Mouse (Mus musculus) kidney, embryonic 16.5 days (tissue): Measurements from ENCODE around the gene Mcf2. TPM values are rescaled to one million over a fixed set of nuclear protein-coding genes. Genes with fewer than 3 reads are reported as not detected.

Experiments used
- ATAC-seq: fragments of 200-750 bp; cut with Nextera tagmentation; 2 replicates; pipeline ENCODE4 v1.8.0; 2017; ENCODE audit warnings: moderate TSS enrichment; ENCODE audit not compliant: low FRiP score, low TSS enrichment
- H3K27ac ChIP-seq: fragments of 300-500 bp; sonication (generic); 2 replicates; pipeline ENCODE4 v1.5.1; 2014; ENCODE audit warnings: low read length
- H3K27me3 ChIP-seq: fragments of 300-500 bp; sonication (generic); 2 replicates; pipeline ENCODE4 v1.6.1; 2014; ENCODE audit warnings: low read length, control low read depth, mixed read lengths; ENCODE audit not compliant: insufficient read depth
- H3K36me3 ChIP-seq: fragments of 300-500 bp; sonication (generic); 2 replicates; pipeline ENCODE4 v1.6.1; 2014; ENCODE audit warnings: low read length, control low read depth, mixed read lengths; ENCODE audit not compliant: insufficient read depth
- H3K4me1 ChIP-seq: fragments of 300-500 bp; sonication (generic); 2 replicates; pipeline ENCODE4 v1.6.1; 2014; ENCODE audit warnings: low read length, control low read depth, mixed read lengths; ENCODE audit not compliant: insufficient read depth
- H3K4me2 ChIP-seq: fragments of 300-500 bp; sonication (generic); replicated peaks from 2 replicates; pipeline ENCODE4 v1.6.1; 2014; ENCODE audit warnings: low read depth, low read length
- H3K4me3 ChIP-seq: fragments of 300-500 bp; sonication (generic); 2 replicates; pipeline ENCODE4 v1.5.1; 2014; ENCODE audit warnings: mild to moderate bottlenecking, low read length
- H3K9ac ChIP-seq: fragments of 300-500 bp; sonication (generic); replicated peaks from 2 replicates; pipeline ENCODE4 v1.6.1; 2014; ENCODE audit warnings: low read length
- H3K9me3 ChIP-seq: fragments of 300-500 bp; sonication (generic); 2 replicates; pipeline ENCODE4 v1.6.1; 2016; ENCODE audit warnings: low read length, control low read depth
- WGBS: fragments of 180-500 bp; shearing (Covaris S2); extraction: QIAGEN DNeasy Blood & Tissue Kit; methylation state at CpG from one replicate; pipeline ENCODE4 v1.1.7; 2014; 5-methylcytosine and 5-hydroxymethylcytosine counted together
- polyA plus RNA-seq: library from polyadenylated mRNA; unstranded; fragments of >200 nt; fragmentation: Nextera tagmentation; extraction: Ambion mirVana; gene quantifications from 2 replicates; pipeline ENCODE4 v1.2.1, GENCODE M21; 2015

Mcf2 gene
- polyA plus RNA-seq, result 1.3 and 1.5 TPM in 2 replicates

DNA sequence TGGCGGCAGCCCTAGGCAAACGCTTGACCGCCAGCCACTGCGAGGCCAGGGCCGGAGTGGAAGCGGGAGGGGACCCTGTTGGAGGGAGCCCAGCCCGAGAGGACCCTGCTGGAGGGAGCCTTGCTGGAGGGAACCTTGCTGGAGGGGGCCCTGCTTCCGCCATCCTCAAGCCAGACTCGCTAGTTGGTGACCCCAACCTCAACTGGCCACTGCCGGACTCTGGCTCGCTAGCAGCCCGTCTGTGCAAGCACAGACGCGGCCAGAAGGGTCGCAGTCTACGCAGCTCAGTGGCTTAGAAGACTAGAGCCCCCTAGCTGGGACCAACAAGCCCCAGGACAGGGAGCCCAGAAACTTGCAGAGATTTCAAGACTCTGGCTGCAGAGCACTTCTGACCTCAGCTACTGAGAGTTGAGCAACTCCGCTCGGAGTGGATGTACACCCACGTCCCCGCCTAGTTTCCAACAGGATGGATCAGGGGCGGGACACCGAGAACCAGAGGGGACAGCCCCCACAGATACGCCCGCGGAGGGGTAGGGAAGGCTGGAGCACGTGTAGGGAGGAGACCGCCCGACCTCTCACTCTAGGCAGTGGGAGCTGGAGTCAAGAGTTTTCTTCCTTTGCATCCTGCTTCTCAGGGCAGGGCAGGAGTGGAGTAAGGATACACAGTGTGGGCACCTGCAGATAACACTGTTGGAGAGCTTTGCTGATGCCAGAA lies at the start of gene Mcf2:
Gene Mcf2, minus strand, starts transcription at position 346 of the 715 bp plus-strand sequence.
- peak within 1 kb of the TSS; percentile 16; the same call in 1 of the 2 replicates for H3K9ac ChIP-seq
- 25% methylated on average over 28 of the region's 28 CpGs for WGBS
- H3K4me3 ChIP-seq, result peak within 1 kb of the TSS; percentile 38
- no peaks in the 10 kb centered on the region for H3K4me1 ChIP-seq
- no peak within 1 kb of the TSS for H3K27ac ChIP-seq
- H3K36me3 ChIP-seq, result no peaks in the 10 kb centered on the region
- peak; percentile 82 for ATAC-seq
- H3K4me2 ChIP-seq, result peak within 1 kb of the TSS; percentile 65
- no peaks in the 10 kb centered on the region for H3K9me3 ChIP-seq
- H3K27me3 ChIP-seq, result peaks cover 15% of the 10 kb centered on the region

DNA sequence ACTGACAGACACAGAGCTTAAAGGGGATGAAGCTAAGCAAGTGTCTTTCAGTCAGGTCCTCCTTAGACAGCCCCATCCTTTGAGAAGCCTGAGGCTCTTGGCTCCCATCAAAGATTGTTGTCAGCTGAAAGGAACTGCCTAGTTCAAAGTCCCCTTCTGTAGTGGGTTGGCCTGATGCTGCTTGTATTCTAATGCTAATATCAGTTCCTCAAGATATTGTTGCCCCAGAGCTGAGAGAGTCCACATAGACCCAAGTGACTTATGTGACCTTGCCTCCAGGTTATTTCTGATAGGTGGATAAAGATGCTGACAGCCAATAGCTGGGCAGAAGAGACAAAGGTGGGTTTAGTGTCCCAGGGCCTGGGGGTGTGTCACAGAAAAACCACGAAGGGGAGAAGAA lies 8.8 kb upstream of the Mcf2 start:
- no peak for ATAC-seq
- 32% methylated on average over 1 of the region's 1 CpGs for WGBS

GRCm38 (mm10) chrX:60182611-60183010 lies 3.7 kb upstream of the Mcf2 start:
- Histone ChIP-seq H3K9ac (no peak overlapping the region), H3K4me2 (no peak overlapping the region), H3K9me3 (no peaks in the 10 kb centered on the region), H3K36me3 (no peaks in the 10 kb centered on the region), H3K4me3 (no peak overlapping the region), H3K4me1 (no peaks in the 10 kb centered on the region), H3K27me3 (peaks cover 9% of the 10 kb centered on the region), H3K27ac (no peak overlapping the region)
- WGBS, result 67% methylated on average over 3 of the region's 3 CpGs
- ATAC-seq, result no peak

More for the DNA sequence above, 8.8 kb upstream of the Mcf2 start:
- H3K4me2 ChIP-seq, result no peak overlapping the region
- no peak overlapping the region for H3K4me3 ChIP-seq
- no peaks in the 10 kb centered on the region for H3K27me3 ChIP-seq
- no peak overlapping the region for H3K27ac ChIP-seq
- no peaks in the 10 kb centered on the region for H3K9me3 ChIP-seq
- no peaks in the 10 kb centered on the region for H3K4me1 ChIP-seq
- no peak overlapping the region for H3K9ac ChIP-seq
- H3K36me3 ChIP-seq, result no peaks in the 10 kb centered on the region

GRCm38 (mm10) chrX:60178025-60178743 lies 705 bp downstream of the Mcf2 start:
- peak overlapping the region; percentile 16; the same call in 1 of the 2 replicates for H3K9ac ChIP-seq
- H3K27me3 ChIP-seq, result peaks cover 15% of the 10 kb centered on the region
- H3K9me3 ChIP-seq, result no peaks in the 10 kb centered on the region
- H3K27ac ChIP-seq, result no peak overlapping the region
- H3K4me2 ChIP-seq, result peak overlapping the region; percentile 65
- H3K4me1 ChIP-seq, result no peaks in the 10 kb centered on the region
- 17% methylated on average over 18 of the region's 19 CpGs for WGBS
- H3K36me3 ChIP-seq, result no peaks in the 10 kb centered on the region
- ATAC-seq, result 0 out of 2 replicates have a peak, but pooled peaks have one; percentile 36
- peak overlapping the region; percentile 38 for H3K4me3 ChIP-seq

DNA sequence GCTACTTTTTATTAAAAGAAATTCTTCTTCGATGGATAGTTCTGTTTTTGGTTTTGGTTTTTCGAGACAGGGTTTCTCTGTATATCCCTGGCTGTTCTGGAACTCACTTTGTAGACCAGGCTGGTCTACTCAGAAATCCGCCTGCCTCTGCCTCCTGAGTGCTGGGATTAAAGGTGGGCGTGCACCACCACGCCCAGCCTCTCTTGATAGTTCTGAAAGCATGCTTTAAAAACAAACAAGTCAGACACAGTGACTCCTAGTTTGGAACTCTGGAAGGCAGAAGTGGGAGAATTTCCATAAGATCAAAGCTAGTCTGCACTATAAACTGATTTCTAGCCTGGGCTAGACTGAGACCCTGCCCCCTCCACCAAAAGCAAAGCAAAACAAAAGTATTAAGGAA lies 8.8 kb downstream of the Mcf2 start:
- 93% methylated on average over 5 of the region's 5 CpGs for WGBS
- H3K4me3 ChIP-seq, result no peak overlapping the region
- no peak overlapping the region for H3K27ac ChIP-seq
- ATAC-seq, result no peak
- H3K9ac ChIP-seq, result no peak overlapping the region
- 0 out of 2 replicates have a peak, but pooled peaks cover 2% of the 10 kb centered on the region for H3K27me3 ChIP-seq
- H3K4me2 ChIP-seq, result no peak overlapping the region
- H3K4me1 ChIP-seq, result no peaks in the 10 kb centered on the region
- H3K9me3 ChIP-seq, result no peaks in the 10 kb centered on the region
- no peaks in the 10 kb centered on the region for H3K36me3 ChIP-seq

DNA sequence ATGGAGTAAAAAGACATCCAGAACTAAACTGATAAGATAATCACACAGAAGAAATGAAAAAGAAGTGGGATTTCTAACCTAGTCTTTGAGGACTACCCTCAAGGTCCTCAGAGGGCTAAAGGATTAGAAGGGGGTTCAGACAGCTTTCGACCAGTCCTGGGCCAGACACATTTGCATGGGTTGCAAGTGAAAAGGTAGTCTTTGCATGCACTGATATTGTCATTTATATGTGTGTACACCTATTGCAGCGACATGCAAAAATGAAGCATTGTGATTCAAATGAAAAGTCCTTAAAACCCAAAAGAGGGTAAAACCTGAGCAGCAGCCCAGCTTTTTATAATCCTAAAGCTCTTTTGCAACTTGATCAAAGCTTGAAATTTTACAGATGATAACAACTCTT lies 9.4 kb downstream of the Mcf2 start:
- no peak overlapping the region for H3K4me2 ChIP-seq

DNA sequence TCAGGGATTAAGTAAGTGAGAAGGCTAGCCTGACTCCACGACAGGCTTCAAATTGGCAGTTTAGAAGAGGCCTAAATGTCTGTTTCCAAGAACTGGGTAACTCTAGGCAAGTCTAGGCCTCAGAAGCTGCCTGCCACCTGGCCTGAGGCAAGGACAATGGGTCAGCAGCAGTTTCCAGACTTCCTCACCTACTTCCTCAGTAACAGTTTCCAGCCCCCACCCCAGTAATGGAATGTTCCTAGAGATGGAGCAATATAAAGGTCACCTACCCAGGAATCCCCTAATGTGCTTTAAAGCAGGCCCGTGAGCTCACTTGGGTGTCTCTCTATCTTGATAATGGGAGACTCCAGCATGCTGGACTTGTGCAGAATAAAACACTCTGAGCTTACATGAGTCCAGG lies 10.1 kb downstream of the Mcf2 start:
- H3K4me1 ChIP-seq, result no peaks in the 10 kb centered on the region
- 0 out of 2 replicates have a peak, but pooled peaks cover 2% of the 10 kb centered on the region for H3K27me3 ChIP-seq
- H3K4me3 ChIP-seq, result no peak overlapping the region
- H3K4me2 ChIP-seq, result no peak overlapping the region
- ATAC-seq, result no peak
- 76% methylated on average over 2 of the region's 2 CpGs for WGBS
- no peaks in the 10 kb centered on the region for H3K9me3 ChIP-seq
- no peaks in the 10 kb centered on the region for H3K36me3 ChIP-seq
- no peak overlapping the region for H3K27ac ChIP-seq
- no peak overlapping the region for H3K9ac ChIP-seq

More for the DNA sequence above, 9.4 kb downstream of the Mcf2 start:
- Histone ChIP-seq H3K4me3 (no peak overlapping the region), H3K27me3 (0 out of 2 replicates have a peak, but pooled peaks cover 2% of the 10 kb centered on the region), H3K9ac (no peak overlapping the region), H3K9me3 (no peaks in the 10 kb centered on the region), H3K27ac (no peak overlapping the region), H3K36me3 (no peaks in the 10 kb centered on the region), H3K4me1 (no peaks in the 10 kb centered on the region)
- 76% methylated on average over 2 of the region's 2 CpGs for WGBS
- ATAC-seq, result no peak

- peak; percentile 39; the same call in 1 of the 2 replicates for ATAC-seq
- Histone ChIP-seq H3K27me3 (no peaks in the 10 kb centered on the region), H3K4me1 (no peaks in the 10 kb centered on the region), H3K4me3 (peak overlapping the region; percentile 32), H3K4me2 (peak overlapping the region; percentile 43), H3K9me3 (no peaks in the 10 kb centered on the region), H3K27ac (no peak overlapping the region), H3K9ac (no peak overlapping the region), H3K36me3 (no peaks in the 10 kb centered on the region)
- 20% methylated on average over 13 of the region's 13 CpGs for WGBS
Measured at GRCm38 (mm10) chrX:60147268-60147974, 31.5 kb downstream of the Mcf2 start.

GRCm38 (mm10) chrX:60075359-60075758 lies 103.5 kb downstream of the Mcf2 start:
- no peak overlapping the region for H3K27ac ChIP-seq
- H3K4me3 ChIP-seq, result no peak overlapping the region
- no peak for ATAC-seq
- no peaks in the 10 kb centered on the region for H3K36me3 ChIP-seq
- no peaks in the 10 kb centered on the region for H3K9me3 ChIP-seq
- WGBS, result 85% methylated on average over 1 of the region's 1 CpGs
- H3K4me2 ChIP-seq, result no peak overlapping the region
- H3K9ac ChIP-seq, result no peak overlapping the region
- H3K4me1 ChIP-seq, result no peaks in the 10 kb centered on the region
- no peaks in the 10 kb centered on the region for H3K27me3 ChIP-seq
